Mouse (Mus musculus) testis, adult 2 months (tissue): ENCODE measurements around the gene Lrit3.

Source experiments
- CTCF ChIP-seq: fragments of 200-500 bp; IDR thresholded peaks from 2 replicates; pipeline ENCODE4 v1.5.1; 2012; ENCODE audit warnings: low read depth, mild to moderate bottlenecking, inconsistent platforms, low read length, moderate library complexity; ENCODE audit not compliant: control insufficient read depth, insufficient read depth, insufficient replicate concordance
- POLR2A ChIP-seq: fragments of 200-500 bp; IDR thresholded peaks from 2 replicates; pipeline ENCODE4 v1.6.1; 2012; ENCODE audit warnings: low read depth, mild to moderate bottlenecking, inconsistent platforms, low read length, moderate library complexity; ENCODE audit not compliant: control insufficient read depth

GRCm38 (mm10) chr3:129754650-129755604 lies 48.9 kb downstream of the Lrit3 start, which contains the start of gene Egf:
- TF ChIP-seq CTCF = no peak
- TF ChIP-seq POLR2A = no peak
